8 mouse cellular contexts compared by ENCODE assay signal in the genomic region with DNA sequence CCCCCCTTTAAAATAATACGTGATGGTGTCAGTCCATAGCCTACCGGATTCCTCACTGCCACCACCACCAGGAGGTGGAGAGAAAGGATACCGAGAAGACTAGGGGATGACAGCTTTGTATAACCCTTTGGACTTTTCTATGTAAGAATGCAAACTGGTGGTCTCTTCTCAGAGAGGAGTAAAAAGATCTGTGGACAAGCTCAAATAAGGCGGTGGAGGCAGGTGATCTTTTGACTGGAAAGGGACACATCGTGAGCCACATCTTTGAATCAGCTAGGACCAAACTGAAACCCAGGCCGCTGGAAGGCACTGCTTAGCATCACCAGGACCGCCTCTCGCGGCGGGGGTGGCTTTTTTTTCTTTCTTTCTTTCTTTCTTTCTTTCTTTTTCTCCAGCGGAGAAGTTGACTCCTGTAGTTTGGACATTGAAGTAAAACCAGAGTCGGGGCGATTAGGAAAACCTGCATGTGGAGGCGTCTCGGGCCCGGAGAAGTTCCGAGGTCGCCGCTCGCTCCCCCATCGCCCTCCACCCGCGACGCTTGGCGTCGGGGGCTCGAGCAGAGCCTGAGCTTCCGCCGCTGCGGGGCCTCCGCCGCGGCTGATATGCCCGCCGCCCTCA. TPM values are rescaled to one million over a fixed set of nuclear protein-coding genes. Genes with fewer than 3 reads are reported as not detected.
DNase-seq lines count a peak whose midpoint lies in the region; ATAC-seq lines count a peak whose summit lies in the region.

No protein-coding gene starts in this region.

- H3K4me3 ChIP-seq in embryonic facial prominence, embryonic 13.5 days, result peak overlapping the region; percentile 97

- H3K4me2 ChIP-seq in embryonic facial prominence, embryonic 13.5 days, result peak overlapping the region; percentile 71

- ATAC-seq in embryonic facial prominence, embryonic 13.5 days (ENCODE audit: insufficient number of reproducible peaks, insufficient read depth, low FRiP score, low TSS enrichment, low read depth), result no peak
- ATAC-seq in hematopoietic stem cell, adult 5-6 weeks (replicated peaks in 1 of 2; ENCODE audit: insufficient read depth in 1 of 2, low FRiP score in 2 of 2, low TSS enrichment in 1 of 2, low read depth in 1 of 2, poor library complexity in 2 of 2, severe bottlenecking in 2 of 2), result peak; percentile 26 to 34; a peak in 1 of 4 replicates
- ATAC-seq in megakaryocyte-erythroid progenitor cell, adult 5-6 weeks (replicated peaks; ENCODE audit: low FRiP score, low TSS enrichment, poor library complexity, severe bottlenecking), result peak; percentile 69

- peak; percentile 18 for DNase-seq in cerebellum, adult 11 months
- no peak for DNase-seq in cerebellum, adult 9-11 months
- DNase-seq in adrenal gland, adult 18-20 months (ENCODE audit: low spot score in 2 of 2), result peak; percentile 25 to 39
- DNase-seq in left cerebral cortex, postnatal 14 days (ENCODE audit: low spot score in 2 of 2), result peak; percentile 14 to 44
- peak; percentile 57 to 63 for DNase-seq in spleen, postnatal 10 days (ENCODE audit: low spot score in 2 of 2)

- peak overlapping the region; percentile 97 for H3K27ac ChIP-seq in embryonic facial prominence, embryonic 13.5 days

- H3K4me1 ChIP-seq in embryonic facial prominence, embryonic 13.5 days, result peaks cover 13% of the 10 kb centered on the region

- H3K27me3 ChIP-seq in embryonic facial prominence, embryonic 13.5 days, result no peaks in the 10 kb centered on the region

- intact Hi-C loops in left cerebral cortex, postnatal 14 days (cut with DNase I), result no loop called here

- peak overlapping the region; percentile 95 for H3K9ac ChIP-seq in embryonic facial prominence, embryonic 13.5 days

- WGBS in embryonic facial prominence, embryonic 13.5 days, result under 1% methylated on average over 35 of the region's 35 CpGs

- H3K36me3 ChIP-seq in embryonic facial prominence, embryonic 13.5 days, result no peaks in the 10 kb centered on the region

- H3K9me3 ChIP-seq in embryonic facial prominence, embryonic 13.5 days, result no peaks in the 10 kb centered on the region

RNA-seq across cellular contexts. Expression of gene Kpna4, which starts 0.9 kb away (rescaled TPM):
- 10 to 100 TPM; 77.8 to 84.7 TPM for total RNA-seq in adrenal gland, adult 18-20 months (2021)
- 28.4 and 31.8 TPM in 2 replicates for polyA plus RNA-seq in embryonic facial prominence, embryonic 13.5 days (2015; fragmentation: Nextera tagmentation; extraction: Ambion mirVana)
- 63.7 and 70.6 TPM in 2 replicates for total RNA-seq in hematopoietic stem cell, adult 5-6 weeks (2017)
- 10 to 100 TPM; 59.9 to 61.2 TPM for total RNA-seq in left cerebral cortex, postnatal 14 days (2021)
- total RNA-seq in megakaryocyte-erythroid progenitor cell, adult 5-6 weeks (2014; fragmentation: Nextera tagmentation), result 42.1 and 50.2 TPM in 2 replicates
- 52.4 and 66.5 TPM in 2 replicates for total RNA-seq in megakaryocyte-erythroid progenitor cell, adult 5-6 weeks (2017)
